Mouse (Mus musculus): ENCODE measurements around the gene Pdlim4.
"Not testable (repeated sequence)": the region's sequence is repeated elsewhere in the genome, so short reads cannot be mapped to it uniquely, and the experiment has no call there.

Gene Pdlim4

DNA sequence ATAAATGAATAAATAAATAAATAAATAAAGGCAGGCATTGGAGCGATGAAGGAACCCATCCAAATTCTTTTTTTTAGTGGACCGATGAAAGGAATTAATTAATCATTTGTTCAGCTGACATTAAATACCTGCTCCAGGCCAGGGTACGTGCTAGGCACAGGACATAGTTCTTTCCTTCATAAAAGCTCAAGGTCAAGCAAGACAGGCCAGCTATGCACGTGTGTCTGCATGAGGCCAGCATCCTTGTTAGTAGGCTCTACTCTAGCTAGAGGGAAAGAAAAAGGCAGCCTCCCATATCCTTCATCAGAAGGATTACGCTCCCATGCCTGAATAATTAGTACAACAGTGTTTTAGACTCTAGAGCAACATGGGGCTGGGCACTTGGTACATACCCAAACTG lies 55.9 kb downstream of the Pdlim4 start:
- ChIA-PET POLR2A (interaction anchor here in 1 of 4 experiments (0.6 kb wide), 1 partner anchor 442 kb away, joined by 3 read pairs; no protein-coding TSS in a partner anchor), CTCF (interaction anchor here in 3 of 4 experiments (0.6 to 1.5 kb wide), 3 partner anchors 11 to 194 kb away, joined by 3 to 4 read pairs (median 3); no protein-coding TSS in a partner anchor)

DNA sequence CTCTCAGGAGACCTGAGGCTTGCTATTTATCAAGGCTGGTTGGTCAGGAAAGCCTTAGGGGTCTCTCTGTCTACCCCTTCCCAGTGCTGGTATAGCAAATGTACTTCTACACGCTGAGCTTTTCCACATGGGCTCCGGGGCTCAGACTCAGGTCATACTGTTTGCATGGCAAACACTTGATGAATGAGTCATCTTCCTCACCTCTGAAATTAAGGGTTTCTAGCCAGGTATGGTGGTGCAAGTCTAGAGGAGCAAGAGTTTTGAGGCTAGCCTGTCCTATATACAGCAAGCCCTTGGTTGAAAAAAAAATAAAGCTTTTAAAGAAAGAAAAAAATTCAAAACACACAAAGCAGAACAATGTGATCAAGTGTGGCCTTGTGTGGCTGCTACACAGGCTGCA lies 57.6 kb downstream of the Pdlim4 start:
- CTCF ChIA-PET, result interaction anchor here in 1 of 4 experiments (1.5 kb wide), 1 partner anchor 9 kb away, joined by 6 read pairs; no protein-coding TSS in a partner anchor
- POLR2A ChIA-PET, result no interaction called here

DNA sequence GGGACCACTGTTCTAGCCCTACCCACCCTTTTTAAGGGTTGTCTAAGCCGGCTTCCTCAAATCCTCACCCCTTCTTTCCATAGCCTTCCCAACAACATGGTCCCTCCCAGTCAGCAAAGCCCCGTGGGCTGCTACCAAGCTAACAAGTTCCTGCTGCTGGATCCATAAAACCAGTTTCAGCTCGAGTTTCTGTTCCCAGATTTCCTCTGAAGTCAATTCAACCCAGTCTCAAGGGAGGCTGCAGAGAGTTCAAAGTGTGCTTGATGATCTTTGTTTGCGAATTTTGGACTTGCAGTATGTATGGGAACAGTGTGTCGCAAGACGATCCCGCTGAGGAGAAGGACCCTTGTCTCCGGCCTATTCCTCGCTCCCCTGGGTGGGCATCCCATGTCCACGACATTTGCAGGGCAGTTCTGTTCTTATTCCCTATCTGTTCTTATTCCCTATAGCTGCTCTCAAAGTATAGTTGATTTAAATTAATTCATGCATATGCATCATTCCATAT lies 60.3 kb downstream of the Pdlim4 start:
- CTCF ChIA-PET, result interaction anchor here in 2 of 4 experiments (0.6 to 0.9 kb wide), 2 partner anchors 46 kb away, joined by 3 to 12 read pairs; no protein-coding TSS in a partner anchor

DNA sequence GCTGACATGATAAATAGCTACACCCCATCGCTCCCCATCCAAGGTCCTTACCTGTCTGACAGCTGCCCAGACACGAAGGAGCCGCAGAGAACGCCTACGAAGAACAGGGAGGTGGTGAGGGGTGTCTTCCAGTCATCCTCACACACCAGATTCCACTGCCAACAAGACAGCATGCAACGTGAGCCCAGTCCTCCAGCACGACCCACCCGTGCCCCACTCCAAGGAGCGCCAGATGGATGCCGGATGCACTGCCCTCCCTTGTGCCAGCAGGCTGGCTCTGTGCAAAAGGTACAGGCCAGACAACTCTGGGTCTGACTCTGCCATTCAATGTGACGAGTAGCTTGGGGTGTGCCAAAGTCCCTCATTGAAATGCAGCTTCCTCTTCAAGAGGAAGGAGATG lies 61.1 kb downstream of the Pdlim4 start:
- POLR2A ChIA-PET, result interaction anchor here in 1 of 4 experiments (1.3 kb wide), 1 partner anchor 42 kb away, joined by 3 read pairs; no protein-coding TSS in a partner anchor

More for the DNA sequence above, 60.3 kb downstream of the Pdlim4 start:
- POLR2A ChIA-PET, result interaction anchor here in 1 of 4 experiments (1.3 kb wide), 1 partner anchor 41 kb away, joined by 3 read pairs; no protein-coding TSS in a partner anchor

GRCm38 (mm10) chr11:54006901-54007300 lies 61.9 kb downstream of the Pdlim4 start:
- ChIA-PET POLR2A (no interaction called here), CTCF (interaction anchor here in 2 of 4 experiments (0.5 to 0.8 kb wide), 3 partner anchors 75 to 85 kb away, joined by 3 to 4 read pairs (median 4); no protein-coding TSS in a partner anchor)

More for the DNA sequence above, 61.1 kb downstream of the Pdlim4 start:
- CTCF ChIA-PET, result no interaction called here

DNA sequence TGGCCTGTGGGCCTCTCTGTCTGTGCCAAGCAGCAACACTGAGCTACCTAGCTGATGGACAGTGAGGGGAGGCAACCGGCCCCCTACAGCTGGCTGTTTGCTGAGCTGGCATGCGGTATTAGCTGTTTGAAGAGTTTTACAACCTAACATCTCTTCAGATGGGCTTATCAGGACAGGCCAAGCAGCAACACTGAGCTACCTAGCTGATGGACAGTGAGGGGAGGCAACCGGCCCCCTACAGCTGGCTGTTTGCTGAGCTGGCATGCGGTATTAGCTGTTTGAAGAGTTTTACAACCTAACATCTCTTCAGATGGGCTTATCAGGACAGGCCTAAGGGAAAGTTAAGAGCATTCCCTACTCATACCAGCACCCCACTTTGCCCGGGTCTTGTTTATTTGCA lies 62.5 kb downstream of the Pdlim4 start:
- CTCF ChIA-PET, result interaction anchor here (0.5 to 2.2 kb wide), 7 partner anchors 48 to 179 kb away, joined by 3 to 8 read pairs (median 4); no protein-coding TSS in a partner anchor
- POLR2A ChIA-PET, result not testable (repeated sequence)

Measured in embryonic stem cell, embryonic (primary cell).